Mouse (Mus musculus): ENCODE measurements around the gene Atp5b.
A peak's percentile ranks its signal among the peaks of the same experiment; 100 is the strongest.
"Not testable (repeated sequence)": the region's sequence is repeated elsewhere in the genome, so short reads cannot be mapped to it uniquely, and the experiment has no call there.

Atp5b gene

DNA sequence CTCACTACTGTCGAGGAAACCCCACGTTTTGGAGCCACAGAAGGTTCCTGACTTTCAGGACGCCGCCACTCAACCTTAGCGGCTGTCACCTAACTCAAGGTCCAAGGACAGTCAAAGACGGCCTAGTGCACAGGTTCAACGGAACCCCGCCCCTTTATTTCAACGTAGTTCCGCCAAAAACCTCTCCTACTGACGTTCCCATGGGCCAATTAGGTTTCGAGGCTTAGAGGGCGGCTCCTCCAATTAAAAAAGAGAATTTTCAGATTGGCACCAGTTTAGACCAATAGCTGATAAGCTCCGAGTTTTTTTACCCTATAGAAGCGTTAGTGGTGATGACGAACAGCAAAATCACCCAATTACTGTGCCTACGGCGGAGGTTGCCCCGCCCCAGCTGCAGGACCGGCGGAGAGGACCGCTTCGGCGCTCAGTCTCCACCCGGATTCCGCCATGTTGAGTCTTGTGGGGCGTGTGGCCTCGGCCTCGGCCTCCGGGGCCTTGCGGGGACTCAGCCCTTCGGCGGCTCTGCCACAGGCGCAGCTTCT, at the start of gene Atp5b:
Gene Atp5b (plus strand): TSS at position 394 of the 542 bp plus-strand sequence.
- peak; percentile 99 for DNase-seq (ENCODE audit: low read depth, low spot score)

DNA sequence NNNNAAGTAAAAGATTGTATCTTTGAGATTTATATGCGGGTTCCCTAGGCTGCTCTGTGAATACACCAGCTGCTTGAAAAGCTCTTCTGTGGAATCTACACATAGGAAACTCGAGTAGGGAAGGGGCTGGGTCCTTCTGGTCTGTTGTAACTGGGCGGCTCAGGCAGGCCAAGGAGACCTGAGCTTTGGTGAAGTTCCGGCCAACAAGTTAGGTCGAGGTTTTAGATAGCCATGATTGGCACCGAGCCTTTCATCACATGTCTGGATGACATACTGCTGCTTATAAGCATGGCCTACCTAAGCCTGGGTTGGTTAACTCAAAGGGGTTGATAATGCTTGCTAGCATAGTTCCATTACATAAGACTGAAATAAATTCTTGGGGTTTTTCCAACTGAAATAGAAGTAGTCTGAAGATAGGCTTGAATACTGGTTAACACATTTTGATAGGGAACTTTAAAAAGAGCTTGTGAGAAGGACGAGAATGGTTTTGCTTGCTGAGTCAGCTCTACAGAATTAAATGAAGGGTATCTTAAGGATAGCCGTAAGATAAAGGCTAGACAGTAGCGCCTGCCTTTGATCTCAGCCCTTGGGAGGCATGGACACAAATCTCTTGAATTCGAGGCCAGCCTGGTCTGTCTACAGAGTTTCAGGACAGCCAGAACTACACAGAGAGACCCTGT, 46.2 kb upstream of the Atp5b start:
- DNase-seq (ENCODE audit: low read depth, low spot score): peak; percentile 70

DNA sequence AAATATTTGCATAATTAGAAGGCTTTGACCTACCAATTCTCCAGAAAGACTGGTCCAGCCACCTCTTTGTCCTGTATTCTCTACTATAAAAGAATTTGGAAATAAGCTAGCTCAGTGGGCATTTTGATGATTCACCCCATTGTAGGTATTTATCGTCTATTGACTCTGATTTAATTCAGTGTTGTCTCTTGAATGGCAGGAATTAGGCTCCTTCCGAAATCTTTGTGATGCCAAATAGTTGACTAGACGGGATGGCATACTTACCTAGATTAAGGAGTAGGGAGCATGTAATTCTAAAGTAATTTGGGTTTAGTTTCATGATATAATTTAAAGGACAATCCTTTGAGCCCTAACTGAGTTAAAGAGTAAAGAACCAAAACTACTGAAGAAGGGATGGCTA, 45.2 kb upstream of the Atp5b start:
- peak; percentile 20 for DNase-seq (ENCODE audit: low read depth, low spot score)

DNA sequence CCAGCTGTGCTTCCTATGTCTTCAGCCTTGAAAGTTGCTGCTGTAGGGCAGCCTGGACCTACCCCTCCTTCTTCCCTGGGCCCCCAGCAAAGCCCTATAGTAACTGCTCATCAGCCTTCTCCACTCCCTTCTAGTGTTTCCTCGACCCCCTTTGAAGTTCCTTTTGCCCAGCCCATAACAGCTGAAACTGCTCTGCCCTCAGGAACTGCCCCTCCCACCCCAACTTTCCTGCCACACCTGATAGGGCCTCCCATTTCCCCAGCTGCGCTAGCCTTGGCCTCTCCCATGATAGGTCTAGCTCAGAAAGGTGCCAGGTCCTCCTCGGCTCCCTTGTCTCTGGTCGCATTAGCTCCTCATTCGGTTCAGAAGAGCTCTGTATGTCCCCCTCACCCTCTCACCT, 43.9 kb upstream of the Atp5b start:
- DNase-seq (ENCODE audit: low read depth, low spot score): peak; percentile 70

DNA sequence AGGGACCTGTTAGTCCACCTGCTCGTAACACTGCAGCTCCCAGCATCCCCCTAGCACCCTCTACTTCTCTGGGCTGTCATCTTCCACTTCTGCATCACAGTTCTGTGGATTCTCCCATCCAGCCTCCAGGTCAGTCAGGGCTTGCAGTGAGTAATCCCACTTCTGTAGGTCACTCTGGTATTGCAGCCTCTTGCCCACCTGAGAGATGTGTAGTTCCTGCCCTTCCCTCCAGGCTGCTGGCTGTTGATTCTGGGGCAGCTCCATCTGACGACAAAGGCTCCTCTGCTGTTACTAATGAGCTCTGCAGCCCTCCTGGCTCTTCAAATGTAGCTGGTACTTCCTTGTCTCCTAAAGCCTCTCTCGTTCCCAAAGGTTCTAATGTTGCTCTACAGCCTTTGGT, 43.2 kb upstream of the Atp5b start:
- DNase-seq (ENCODE audit: low read depth, low spot score): peak; percentile 70

DNA sequence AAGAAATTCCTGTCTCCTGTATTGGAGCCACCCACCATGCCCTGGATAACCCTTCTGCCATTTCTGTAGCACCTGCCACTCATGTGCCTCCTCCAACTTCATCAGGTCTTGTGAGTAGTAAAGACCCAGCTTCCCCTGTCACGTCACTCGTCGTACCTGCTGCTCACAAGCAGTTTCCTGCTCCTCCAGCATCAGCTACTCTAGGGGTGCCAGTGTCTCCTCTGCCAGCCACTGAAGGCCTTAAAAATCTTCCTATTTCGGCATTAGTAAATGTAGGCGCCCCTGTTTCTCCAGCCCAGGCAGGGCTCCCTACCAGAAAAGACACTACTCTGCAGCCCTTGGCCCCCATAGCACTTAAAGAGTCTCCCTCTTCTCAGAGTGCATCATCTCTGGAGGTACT, 42.8 kb upstream of the Atp5b start:
- DNase-seq (ENCODE audit: low read depth, low spot score): no peak

DNA sequence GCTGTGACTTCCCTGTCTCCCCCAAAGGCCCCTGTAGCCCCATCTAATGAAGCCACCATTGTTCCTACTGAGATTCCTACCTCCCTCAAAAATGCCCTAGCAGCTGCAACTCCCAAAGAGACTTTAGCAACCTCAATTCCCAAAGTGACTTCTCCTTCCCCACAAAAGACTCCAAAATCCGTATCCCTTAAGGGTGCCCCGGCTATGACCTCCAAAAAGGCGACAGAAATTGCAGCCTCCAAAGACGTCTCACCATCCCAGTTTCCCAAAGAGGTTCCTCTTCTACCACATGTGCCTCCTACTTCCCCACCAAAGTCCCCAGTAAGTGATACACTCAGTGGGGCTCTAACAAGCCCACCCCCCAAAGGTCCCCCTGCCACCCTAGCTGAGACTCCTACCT, 41.4 kb upstream of the Atp5b start:
- no peak for DNase-seq (ENCODE audit: low read depth, low spot score)

DNA sequence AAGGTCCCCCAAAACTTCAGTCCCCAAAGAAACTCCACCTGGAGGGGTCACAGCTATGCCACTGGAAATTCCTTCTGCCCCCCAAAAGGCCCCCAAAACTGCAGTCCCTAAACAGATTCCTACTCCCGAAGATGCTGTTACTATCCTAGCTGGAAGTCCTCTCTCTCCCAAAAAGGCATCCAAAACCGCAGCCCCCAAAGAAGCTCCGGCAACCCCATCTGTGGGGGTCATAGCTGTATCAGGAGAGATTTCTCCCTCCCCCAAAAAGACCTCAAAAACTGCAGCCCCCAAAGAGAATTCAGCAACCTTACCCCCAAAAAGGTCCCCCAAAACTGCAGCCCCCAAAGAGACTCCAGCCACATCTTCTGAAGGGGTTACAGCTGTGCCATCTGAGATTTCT, 40.6 kb upstream of the Atp5b start:
- DNase-seq (ENCODE audit: low read depth, low spot score): no peak

DNA sequence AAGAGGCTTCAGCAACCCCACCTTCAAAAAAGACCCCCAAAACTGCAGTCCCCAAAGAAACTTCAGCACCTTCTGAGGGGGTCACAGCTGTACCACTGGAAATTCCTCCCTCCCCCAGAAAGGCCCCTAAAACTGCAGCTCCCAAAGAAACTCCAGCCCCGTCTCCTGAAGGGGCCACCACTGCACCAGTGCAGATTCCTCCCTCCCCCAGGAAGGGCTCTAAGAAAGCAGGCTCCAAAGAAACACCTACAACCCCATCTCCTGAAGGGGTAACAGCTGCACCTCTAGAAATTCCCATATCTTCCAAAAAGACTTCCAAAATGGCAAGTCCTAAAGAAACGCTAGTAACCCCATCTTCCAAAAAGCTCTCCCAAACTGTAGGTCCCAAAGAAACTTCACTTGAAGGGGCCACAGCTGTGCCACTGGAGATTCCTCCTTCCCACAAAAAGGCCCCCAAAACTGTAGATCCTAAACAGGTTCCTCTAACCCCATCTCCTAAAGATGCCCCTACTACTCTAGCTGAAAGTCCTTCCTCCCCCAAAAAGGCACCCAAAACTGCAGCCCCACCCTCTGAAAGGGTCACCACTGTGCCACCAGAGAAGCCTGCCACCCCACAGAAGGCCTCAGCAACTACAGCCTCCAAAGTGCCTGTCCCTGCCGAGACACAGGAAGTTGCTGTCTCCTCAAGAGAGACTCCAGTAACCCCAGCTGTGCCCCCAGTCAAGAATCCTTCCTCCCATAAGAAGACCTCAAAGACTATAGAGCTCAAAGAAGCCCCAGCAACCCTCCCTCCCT, 39.8 kb upstream of the Atp5b start:
- no peak for DNase-seq (ENCODE audit: low read depth, low spot score)

DNA sequence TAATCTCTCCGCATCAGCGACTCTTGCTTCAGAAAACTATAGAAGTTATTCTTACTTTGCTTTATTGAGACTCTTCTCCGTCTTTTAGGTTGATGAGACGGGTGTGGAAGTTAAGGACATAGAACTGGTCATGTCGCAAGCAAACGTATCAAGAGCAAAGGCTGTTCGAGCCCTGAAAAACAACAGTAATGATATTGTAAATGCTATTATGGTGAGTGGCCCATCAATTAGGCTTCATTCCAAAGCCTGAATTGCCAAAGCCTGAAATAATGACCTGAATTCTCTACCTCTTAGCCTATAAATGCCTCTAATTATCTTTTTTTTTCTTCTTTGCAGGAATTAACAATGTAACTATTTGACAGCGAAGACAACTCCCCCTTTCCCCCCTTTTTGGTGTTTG, 34.9 kb upstream of the Atp5b start:
- DNase-seq (ENCODE audit: low read depth, low spot score): no peak

DNA sequence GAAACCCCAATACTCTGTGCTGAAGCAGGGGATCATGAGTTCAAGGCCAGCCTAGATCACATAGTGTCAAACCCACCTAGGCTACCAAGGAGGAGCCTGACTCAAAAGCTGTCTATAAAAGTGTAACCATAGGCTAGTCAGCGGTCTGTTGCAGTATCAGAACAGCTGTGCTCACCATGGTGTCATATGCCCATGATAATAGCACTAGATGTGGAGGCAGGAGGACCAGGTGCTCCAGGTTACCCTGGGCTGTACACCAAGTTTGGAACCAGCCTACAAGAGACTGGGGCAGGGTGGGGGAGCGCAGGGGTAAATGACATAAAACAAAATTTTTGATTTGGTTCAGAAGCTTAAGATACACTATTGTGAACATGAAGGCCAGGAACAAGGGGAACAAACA, 33.3 kb upstream of the Atp5b start:
- no peak for DNase-seq (ENCODE audit: low read depth, low spot score)

DNA sequence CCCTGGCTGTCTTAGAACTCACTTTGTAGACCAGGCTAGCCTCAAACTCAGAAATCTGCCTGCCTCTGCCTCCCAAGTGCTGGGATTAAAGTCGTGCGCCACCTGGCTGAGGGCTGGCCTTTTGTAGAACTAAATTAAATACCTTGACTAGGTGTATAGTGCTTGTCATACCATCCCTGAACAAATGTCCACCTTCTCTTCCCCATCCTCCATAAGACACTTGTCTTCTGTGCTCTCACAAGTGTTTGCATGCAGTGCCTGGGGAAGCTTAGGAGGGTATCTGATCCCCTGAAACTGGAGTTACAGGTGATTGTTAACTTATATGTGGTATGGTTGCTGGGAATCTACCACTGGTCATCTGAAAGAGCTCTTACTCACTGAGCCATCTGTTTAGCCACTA, 32.7 kb upstream of the Atp5b start:
- DNase-seq (ENCODE audit: low read depth, low spot score): no peak

DNA sequence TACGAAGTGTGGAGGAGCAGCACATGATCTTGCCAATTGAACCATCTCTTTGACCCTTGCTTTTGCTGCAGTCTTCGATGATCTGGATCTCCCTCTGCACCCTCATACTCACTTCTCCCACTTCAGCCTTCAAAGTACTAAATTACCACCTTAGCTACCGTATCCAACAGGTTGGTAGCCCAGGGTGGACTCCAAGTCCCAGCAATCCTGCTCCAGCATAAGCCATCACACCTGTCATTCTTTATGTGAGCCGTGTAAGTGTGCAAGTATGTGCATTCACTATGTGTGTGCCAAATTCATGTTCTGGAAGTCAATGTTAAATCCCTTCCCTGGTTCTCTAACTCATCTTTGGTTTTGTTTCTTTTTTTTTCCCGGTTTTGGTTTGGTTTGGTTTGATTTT, 31.5 kb upstream of the Atp5b start:
- no peak for DNase-seq (ENCODE audit: low read depth, low spot score)

DNA sequence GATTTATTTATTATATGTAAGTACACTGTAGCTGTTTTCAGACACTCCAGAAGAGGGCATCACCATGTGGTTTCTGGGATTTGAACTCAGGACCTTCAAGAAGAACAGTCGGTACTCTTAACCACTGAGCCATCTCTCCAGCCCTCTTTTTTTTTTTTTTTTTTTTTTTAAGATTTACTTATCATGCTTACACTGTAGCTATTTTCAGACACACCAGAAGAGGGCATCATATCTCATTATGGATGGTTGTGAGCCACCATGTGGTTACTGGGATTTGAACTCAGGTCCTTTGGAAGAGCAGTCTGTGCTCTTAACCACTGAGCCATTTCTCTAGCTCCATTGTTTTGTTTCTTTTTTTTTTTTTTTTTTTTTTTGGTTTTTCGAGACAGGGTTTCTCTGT, 30.9 kb upstream of the Atp5b start:
- DNase-seq (ENCODE audit: low read depth, low spot score): not testable (repeated sequence)

DNA sequence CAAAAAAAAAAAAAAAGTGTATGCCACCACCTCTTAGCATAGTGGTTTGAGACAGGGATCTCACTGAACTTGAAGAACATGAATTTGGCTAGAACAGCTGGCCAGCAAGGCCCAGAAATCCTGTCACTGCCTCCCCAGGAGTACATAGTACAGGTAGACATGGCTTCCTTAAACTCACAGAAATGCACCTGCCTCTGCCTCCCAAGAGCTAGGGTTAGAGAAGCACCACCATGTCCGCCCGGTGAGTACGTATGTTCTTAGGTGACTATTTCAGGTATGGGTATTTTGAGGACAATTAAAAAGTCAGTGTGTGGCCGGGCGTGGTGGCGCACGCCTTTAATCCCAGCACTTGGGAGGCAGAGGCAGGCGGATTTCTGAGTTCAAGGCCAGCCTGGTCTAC, 30.1 kb upstream of the Atp5b start:
- DNase-seq (ENCODE audit: low read depth, low spot score): peak; percentile 21

DNA sequence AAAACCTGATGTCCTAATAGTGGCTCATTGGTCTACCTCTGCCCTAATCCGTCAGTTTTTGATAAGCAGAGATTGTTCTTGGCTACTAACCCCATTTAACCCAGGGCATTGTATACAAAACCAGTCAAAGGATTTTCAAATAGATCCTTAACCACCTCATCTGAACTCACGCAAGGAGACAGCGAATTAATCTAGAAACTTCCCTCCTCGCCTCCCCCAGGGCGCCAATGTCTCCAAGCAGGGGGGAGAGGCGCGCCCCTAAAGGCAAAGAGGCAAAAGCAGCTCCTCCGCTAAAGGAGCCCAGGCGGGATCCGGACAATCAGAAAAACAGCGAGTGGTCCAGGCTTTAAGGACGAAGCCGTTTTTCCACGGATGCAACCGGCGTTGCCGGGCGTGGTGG, 24.9 kb upstream of the Atp5b start:
- no peak for DNase-seq (ENCODE audit: low read depth, low spot score)

DNA sequence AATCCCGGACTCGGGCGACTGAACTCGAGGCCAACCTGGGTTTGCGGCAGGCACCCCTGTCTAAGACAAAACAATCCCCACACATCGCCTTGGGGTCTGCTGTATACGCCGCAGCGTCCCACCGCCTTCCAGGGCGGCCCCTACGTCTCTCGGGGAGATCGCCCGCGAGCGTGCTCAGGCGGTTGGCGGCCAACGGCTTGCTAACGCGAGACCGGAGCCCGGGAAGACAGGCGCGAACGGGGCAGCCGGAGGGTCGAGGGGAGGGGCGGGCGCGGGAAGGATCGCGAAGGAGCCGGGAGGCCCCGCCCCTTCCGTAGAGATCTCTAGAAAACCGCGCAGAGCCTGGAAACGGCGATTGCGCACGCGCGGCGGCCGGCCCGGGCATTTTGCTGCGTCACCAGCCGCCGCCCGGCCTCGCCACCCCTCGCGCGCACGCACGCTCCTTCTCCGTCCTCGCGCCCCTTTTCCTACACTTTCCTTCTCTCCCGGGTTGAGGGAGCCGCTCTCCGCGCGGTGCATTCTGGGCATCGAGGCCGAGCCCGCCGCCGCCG, 24.4 kb upstream of the Atp5b start, which contains the start of gene Ptges3:
Gene Ptges3 (plus strand): TSS at position 354 of the 551 bp plus-strand sequence.
- peak; percentile 99 for DNase-seq (ENCODE audit: low read depth, low spot score)

DNA sequence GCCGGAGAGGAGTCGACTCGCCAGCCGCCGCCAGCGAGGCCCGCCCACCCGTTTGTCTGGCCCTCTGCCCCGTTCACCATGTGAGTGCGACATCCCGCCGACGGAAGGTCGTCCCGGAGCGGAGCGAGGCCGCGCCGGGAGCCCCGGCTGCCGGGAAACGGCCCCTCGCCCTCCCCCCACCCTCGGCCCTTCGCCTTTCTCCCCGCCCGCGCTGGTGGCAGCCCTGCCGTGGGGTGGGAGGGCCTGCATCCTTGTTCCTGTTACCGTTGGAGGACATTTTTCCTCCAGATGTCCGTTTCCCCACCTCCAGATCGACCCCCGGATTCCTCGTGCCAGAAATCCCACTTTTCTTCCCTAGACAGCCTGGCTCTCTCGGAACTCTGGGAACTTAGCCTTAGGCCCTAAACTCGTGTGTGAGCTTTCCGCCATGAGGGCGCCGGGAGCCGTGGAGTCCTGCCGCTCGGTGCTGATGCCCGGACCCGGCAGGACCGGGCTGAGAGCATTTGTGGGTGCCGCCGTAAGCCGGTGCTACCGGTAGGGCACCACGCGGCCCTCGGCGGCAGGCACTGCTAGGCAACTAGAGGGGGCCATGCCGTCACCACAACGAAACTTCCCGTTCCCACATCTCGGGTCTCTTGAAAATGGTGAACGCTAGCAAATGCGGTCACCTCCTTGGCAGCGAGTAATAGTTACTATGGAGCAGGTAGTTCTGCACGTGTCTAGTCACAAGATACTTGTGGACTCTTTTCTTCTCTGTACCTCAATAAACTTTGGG, 23.7 kb upstream of the Atp5b start:
- peak; percentile 68 for DNase-seq (ENCODE audit: low read depth, low spot score)

DNA sequence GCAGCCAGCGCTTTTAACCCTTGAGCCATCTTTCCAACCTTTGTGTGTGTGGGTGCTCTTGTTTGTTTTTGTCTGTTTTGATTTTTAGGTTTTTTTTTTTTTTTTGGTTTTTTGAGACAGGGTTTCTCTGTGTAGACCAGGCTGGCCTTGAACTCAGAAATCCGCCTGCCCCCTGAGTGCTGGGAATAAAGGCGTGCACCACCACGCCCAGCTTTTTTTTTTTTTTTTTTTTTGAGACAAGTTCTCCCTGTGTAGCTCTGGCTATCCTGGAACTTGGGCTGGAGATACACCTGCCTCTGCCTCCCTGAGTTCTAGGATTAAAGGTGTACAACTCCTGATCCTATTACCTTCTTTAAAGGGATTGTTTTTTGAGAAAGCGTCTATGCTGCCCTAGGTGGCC, 22.0 kb upstream of the Atp5b start:
- peak; percentile 42 for DNase-seq (ENCODE audit: low read depth, low spot score)

DNA sequence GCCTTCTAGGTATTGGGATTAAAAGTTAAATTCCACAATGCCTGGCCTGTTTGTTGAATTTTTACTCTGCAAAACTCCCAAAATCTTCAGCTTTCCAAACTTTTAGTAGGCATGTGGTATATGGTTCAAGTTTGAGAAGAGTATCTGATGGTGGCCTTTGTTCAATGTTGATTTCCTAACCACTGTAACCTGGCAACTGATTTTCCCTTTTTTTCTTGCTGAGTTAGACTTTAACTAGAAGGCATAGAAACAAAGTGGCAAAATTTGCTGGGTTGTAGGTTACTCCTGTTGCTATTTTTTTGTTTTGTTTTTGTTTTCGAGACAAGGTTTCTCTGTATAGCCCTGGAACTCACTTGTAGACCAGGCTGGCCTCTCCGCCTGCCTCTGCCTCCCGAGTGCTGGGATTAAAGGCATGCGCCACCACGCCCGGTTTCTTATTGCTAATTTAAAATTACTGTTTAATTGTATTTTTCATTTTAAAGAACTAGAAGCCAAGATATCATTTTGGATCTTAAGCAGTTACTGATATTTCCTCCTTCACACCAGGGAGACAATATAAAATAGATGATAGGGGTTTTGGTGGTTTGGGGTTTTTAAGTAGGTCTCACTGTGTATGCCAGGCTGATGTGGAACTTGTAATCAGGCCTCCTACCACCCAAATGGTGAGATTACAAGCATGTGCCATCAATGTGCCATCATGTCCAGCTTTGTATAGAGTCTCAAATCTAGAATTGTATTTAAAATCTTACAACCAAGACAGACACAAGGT, 20.7 kb upstream of the Atp5b start:
- no peak for DNase-seq (ENCODE audit: low read depth, low spot score)

DNA sequence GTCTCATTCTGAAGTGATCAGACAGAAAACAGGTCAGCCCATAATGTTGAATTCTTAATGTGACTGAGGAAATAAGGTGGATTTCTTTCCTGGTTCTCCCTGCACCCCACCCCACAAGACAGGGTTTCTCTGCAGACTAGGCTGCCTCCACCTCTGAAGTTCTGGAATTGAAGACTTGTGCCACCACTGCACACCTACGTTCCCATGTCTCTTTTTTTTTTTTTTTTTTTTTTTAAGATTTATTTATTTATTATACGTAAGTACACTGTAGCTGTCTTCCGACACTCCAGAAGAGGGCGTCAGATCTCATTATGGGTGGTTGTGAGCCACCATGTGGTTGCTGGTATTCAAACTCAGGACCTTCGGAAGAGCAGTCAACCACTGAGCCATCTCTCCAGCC, 17.0 kb upstream of the Atp5b start:
- DNase-seq (ENCODE audit: low read depth, low spot score): no peak

Measured in ZHBTc4 (cell line).